Mouse (Mus musculus) ES-E14 (cell line): ENCODE results near the gene Olfr322. TPM values are rescaled to one million over a fixed set of nuclear protein-coding genes. Genes with fewer than 3 reads are reported as not detected.

Source experiments
- DNase-seq: peaks from one replicate; pipeline ENCODE4 v3.0.0-alpha.2; 2013; ENCODE audit warnings: low read depth, low spot score
- H3K27ac ChIP-seq: 2 replicates; pipeline ENCODE4 v1.5.1; 2012; ENCODE audit warnings: low read depth, mild to moderate bottlenecking, low read length, moderate library complexity, mixed read lengths; ENCODE audit not compliant: poor library complexity, insufficient read depth, severe bottlenecking
- H3K36me3 ChIP-seq: 2 replicates; pipeline ENCODE4 v1.6.1; 2012; ENCODE audit warnings: mild to moderate bottlenecking, low read length, moderate library complexity, mixed read lengths; ENCODE audit not compliant: control insufficient read depth, poor library complexity, insufficient read depth, severe bottlenecking
- H3K4me1 ChIP-seq, 2 experiments: fragments of 150-350 bp in 1 of 2; sonication (generic) in 1 of 2; 2 replicates each; pipeline ENCODE4 v1.6.1; 2012; ENCODE audit warnings: low read length in 2 of 2, mild to moderate bottlenecking in 1 of 2, mixed read lengths in 1 of 2; ENCODE audit not compliant: control insufficient read depth in 2 of 2, insufficient read depth in 2 of 2, poor library complexity in 1 of 2
- H3K4me3 ChIP-seq, 2 experiments: fragments of 150-350 bp in 1 of 2; sonication (generic) in 1 of 2; 2 replicates each; pipeline ENCODE4 v1.5.1; 2012; ENCODE audit warnings: low read length in 2 of 2, low read depth in 1 of 2, mild to moderate bottlenecking in 1 of 2, mixed read lengths in 1 of 2; ENCODE audit not compliant: insufficient read depth in 1 of 2, poor library complexity in 1 of 2, severe bottlenecking in 1 of 2
- H3K9ac ChIP-seq: 2 replicates; pipeline ENCODE4 v1.6.1; 2012; ENCODE audit warnings: low read depth, mild to moderate bottlenecking, low read length, mixed read lengths; ENCODE audit not compliant: poor library complexity, insufficient read depth, severe bottlenecking
- H3K9me3 ChIP-seq: fragments of 150-350 bp; sonication (generic); 2 replicates; pipeline ENCODE4 v1.6.1; 2012; ENCODE audit warnings: low read depth, mild to moderate bottlenecking, low read length; ENCODE audit not compliant: control insufficient read depth, insufficient read depth
- CHD2 ChIP-seq: IDR thresholded peaks from 2 replicates; pipeline ENCODE4 v1.6.1; 2014; ENCODE audit warnings: mild to moderate bottlenecking, low read depth, low read length, inconsistent platforms
- HCFC1 ChIP-seq: IDR thresholded peaks from 2 replicates; pipeline ENCODE4 v1.6.1; 2012; ENCODE audit warnings: low read length, inconsistent platforms, borderline replicate concordance; ENCODE audit not compliant: insufficient read depth
- MAFK ChIP-seq: IDR thresholded peaks from 2 replicates; pipeline ENCODE4 v1.6.1; 2014; ENCODE audit warnings: mild to moderate bottlenecking, low read depth, low read length, inconsistent platforms; ENCODE audit not compliant: insufficient read depth
- ZC3H11A ChIP-seq: IDR thresholded peaks from 2 replicates; pipeline ENCODE4 v1.6.1; 2012; ENCODE audit warnings: low read depth, mild to moderate bottlenecking, inconsistent platforms, low read length, borderline replicate concordance
- ZNF384 ChIP-seq: IDR thresholded peaks from 2 replicates; pipeline ENCODE4 v1.6.1; 2012; ENCODE audit warnings: low read depth, low read length, inconsistent platforms
- in situ Hi-C, 2 experiments: fragments of 600-800 bp; cut with MboI; formaldehyde crosslinking; loops; one replicate each; pipeline ENCODE4 v1.15.1; 2025; ENCODE audit warnings: low sequenced_read_pairs in 2 of 2, inconsistent platforms in 1 of 2; ENCODE audit not compliant: unreplicated experiment in 2 of 2
- total RNA-seq: library from RNA; depleted of rRNA; stranded (reverse); fragments of 300-350 nt; gene quantifications from 2 replicates; pipeline ENCODE4 v1.2.3, GENCODE M21; 2012

The Olfr322 gene
- total RNA-seq, 1 experiment: not detected

DNA sequence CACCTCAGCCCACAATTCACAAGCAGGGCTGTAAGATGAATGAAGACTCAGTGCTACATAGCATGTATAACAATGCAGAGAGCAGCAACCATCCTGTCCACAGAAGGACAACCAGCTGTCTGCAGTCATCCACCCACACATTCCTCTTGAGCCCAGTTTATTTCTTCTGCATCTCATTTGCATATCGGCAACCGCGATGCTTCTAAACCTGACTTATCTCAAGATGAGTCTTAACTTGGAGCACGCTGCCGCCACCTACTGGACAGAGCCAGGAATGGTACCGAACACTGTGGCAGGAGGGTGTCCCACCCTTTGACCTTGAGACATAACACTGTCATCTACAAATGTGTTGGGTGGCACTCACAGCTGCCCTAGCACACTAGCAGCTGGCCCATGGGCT lies 15.2 kb upstream of the Olfr322 start:
- Histone ChIP-seq H3K4me3 (no peak overlapping the region), H3K4me1 (no peaks in the 10 kb centered on the region), H3K36me3 (no peaks in the 10 kb centered on the region), H3K9ac (no peak overlapping the region), H3K27ac (no peak overlapping the region), H3K9me3 (no peaks in the 10 kb centered on the region)
- 0 out of 2 replicates have a peak, but pooled peaks have one; percentile 12 for TF ChIP-seq ZC3H11A
- no peak for TF ChIP-seq HCFC1
- no peak for TF ChIP-seq MAFK
- no peak for TF ChIP-seq CHD2
- in situ Hi-C loops: no loop called here
- DNase-seq: peak; percentile 73

DNA sequence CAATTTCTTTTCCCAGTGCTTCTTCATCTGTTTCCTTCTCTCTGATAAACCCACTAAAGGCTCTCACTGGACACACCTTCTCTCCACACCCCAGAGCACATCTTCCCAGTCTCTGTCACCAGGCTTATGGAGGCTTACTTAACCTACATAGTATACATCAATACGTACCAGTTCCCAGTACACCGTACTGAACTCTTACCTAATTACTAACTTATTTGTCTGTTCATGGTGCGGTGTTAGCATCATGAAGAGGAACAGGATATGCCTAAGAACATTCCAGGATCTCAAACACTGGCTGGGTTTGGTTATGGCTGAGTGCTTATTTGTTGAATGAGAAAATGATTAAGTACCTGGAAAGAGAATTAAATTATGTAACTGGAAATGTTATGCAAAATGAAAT lies 3.4 kb upstream of the Olfr322 start:
- Histone ChIP-seq H3K36me3 (no peaks in the 10 kb centered on the region), H3K4me3 (no peak overlapping the region), H3K4me1 (no peaks in the 10 kb centered on the region), H3K9me3 (no peaks in the 10 kb centered on the region), H3K9ac (no peak overlapping the region), H3K27ac (no peak overlapping the region)
- in situ Hi-C loops: no loop called here
- TF ChIP-seq ZC3H11A (no peak), MAFK (no peak), CHD2 (no peak), ZNF384 (no peak), HCFC1 (no peak)
- DNase-seq: no peak

- H3K9ac ChIP-seq: no peak overlapping the region
- no peaks in the 10 kb centered on the region for H3K9me3 ChIP-seq
- in situ Hi-C loops: loop anchor here (10.0 kb wide), 1 partner anchor 66 kb away; the partner anchor contains the start of gene Olfr317 (in 2 of the 2)
- H3K4me1 ChIP-seq: no peaks in the 10 kb centered on the region
- peak; percentile 30; the same call in 1 of the 2 replicates for TF ChIP-seq ZC3H11A
- no peak for TF ChIP-seq HCFC1
- TF ChIP-seq CHD2: no peak
- 0 out of 2 replicates have a peak, but pooled peaks have one; percentile 32 for TF ChIP-seq ZNF384
- TF ChIP-seq MAFK: no peak
- H3K4me3 ChIP-seq: no peak overlapping the region
- H3K36me3 ChIP-seq: no peaks in the 10 kb centered on the region
- DNase-seq: no peak
- H3K27ac ChIP-seq: no peak overlapping the region
Measured at GRCm38 (mm10) chr11:58669252-58669651, 10.7 kb downstream of the Olfr322 start.

- no peak for DNase-seq
- in situ Hi-C loops: no loop called here
- Histone ChIP-seq H3K9ac (no peak overlapping the region), H3K4me1 (no peaks in the 10 kb centered on the region), H3K9me3 (no peaks in the 10 kb centered on the region), H3K36me3 (no peaks in the 10 kb centered on the region), H3K4me3 (no peak overlapping the region), H3K27ac (no peak overlapping the region)
- TF ChIP-seq MAFK (no peak), ZC3H11A (peak; percentile 14; the same call in 1 of the 2 replicates)
Measured at GRCm38 (mm10) chr11:58671825-58672224, 13.2 kb downstream of the Olfr322 start.

DNA sequence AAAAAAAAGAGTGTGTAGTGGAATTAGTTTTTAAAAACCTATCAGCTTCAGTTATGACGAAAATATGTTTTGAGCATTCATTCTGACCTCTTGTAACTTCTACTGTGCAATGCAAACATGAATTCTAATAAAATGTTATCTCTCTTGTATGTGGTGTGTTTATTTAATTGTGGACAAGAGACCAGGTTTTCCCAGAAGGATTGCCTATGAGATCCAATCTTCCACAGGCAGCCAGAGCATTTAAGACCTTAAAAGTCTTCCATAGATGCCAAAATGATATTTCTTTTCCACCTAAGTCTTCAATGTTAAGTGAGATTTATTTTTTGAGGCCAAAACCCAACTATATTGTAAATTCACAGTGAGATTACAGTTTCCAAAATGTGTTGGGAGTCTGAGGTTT lies 22.2 kb downstream of the Olfr322 start, which contains the start of gene Olfr320:
Gene Olfr320, plus strand, starts transcription at position 301 of the 400 bp plus-strand sequence.
- Histone ChIP-seq H3K9ac (no peak within 1 kb of the TSS), H3K4me3 (no peak within 1 kb of the TSS), H3K36me3 (no peaks in the 10 kb centered on the region), H3K9me3 (no peaks in the 10 kb centered on the region), H3K4me1 (no peaks in the 10 kb centered on the region), H3K27ac (no peak within 1 kb of the TSS)
- in situ Hi-C loops: no loop called here
- TF ChIP-seq MAFK (no peak), ZNF384 (no peak), CHD2 (no peak), ZC3H11A (no peak), HCFC1 (no peak)
- DNase-seq: no peak
